Mouse (Mus musculus) limb, embryonic 11.5 days (tissue): Measurements from ENCODE around the gene Gm10401. TPM values are rescaled to one million over a fixed set of nuclear protein-coding genes. Genes with fewer than 3 reads are reported as not detected.

Source experiments
- polyA plus RNA-seq: library from polyadenylated mRNA; unstranded; fragments of >200 nt; fragmentation: Nextera tagmentation; extraction: Ambion mirVana; gene quantifications from 2 replicates; pipeline ENCODE4 v1.2.1, GENCODE M21; 2014

Gene Gm10401
- polyA plus RNA-seq, 1 experiment from 2014 or later: 36.5 TPM

Other genes starting within 250 kb of the Gm10401 start
- not detected in 2 replicates for gene 4930519G04Rik, start 244.6 kb downstream of the Gm10401 start, polyA plus RNA-seq
- gene Gm9936, start 239.6 kb downstream of the Gm10401 start, polyA plus RNA-seq: 0.07 TPM in 1 of 2 replicates, not detected in the other
- 1.6 and 1.8 TPM in 2 replicates for gene Oasl2, start 201.4 kb downstream of the Gm10401 start, polyA plus RNA-seq
- 0.54 and 0.59 TPM in 2 replicates for gene Oasl1, start 175.1 kb downstream of the Gm10401 start, polyA plus RNA-seq
- gene 2210016L21Rik, start 156.1 kb downstream of the Gm10401 start, polyA plus RNA-seq: 55.2 and 56.8 TPM in 2 replicates
- gene Hnf1a, start 127.2 kb downstream of the Gm10401 start, polyA plus RNA-seq: not detected in 2 replicates
- gene Sppl3, start 87.2 kb downstream of the Gm10401 start, polyA plus RNA-seq: 30.9 and 43.5 TPM in 2 replicates
- 41.5 and 49.3 TPM in 2 replicates for gene Acads, start 21.1 kb upstream of the Gm10401 start, polyA plus RNA-seq
- 65.3 and 65.4 TPM in 2 replicates for gene Unc119b, start 36.7 kb upstream of the Gm10401 start, polyA plus RNA-seq
- 51.5 and 58.8 TPM in 2 replicates for gene Mlec, start 59.9 kb upstream of the Gm10401 start, polyA plus RNA-seq
- gene Cabp1, start 96.1 kb upstream of the Gm10401 start, polyA plus RNA-seq: 1.2 and 1.9 TPM in 2 replicates
- 118 and 123 TPM in 2 replicates for gene Pop5, start 137.5 kb upstream of the Gm10401 start, polyA plus RNA-seq
- 77.5 and 105 TPM in 2 replicates for gene Rnf10, start 174.6 kb upstream of the Gm10401 start, polyA plus RNA-seq
- gene Coq5, start 181.4 kb upstream of the Gm10401 start, polyA plus RNA-seq: 51.4 and 54.6 TPM in 2 replicates
- 1,968 and 2,035 TPM in 2 replicates for gene Dynll1, start 202.7 kb upstream of the Gm10401 start, polyA plus RNA-seq
- gene Srsf9, start 228.9 kb upstream of the Gm10401 start, polyA plus RNA-seq: 417 and 433 TPM in 2 replicates
- 42.5 and 46.7 TPM in 2 replicates for gene Gatc, start 242.9 kb upstream of the Gm10401 start, polyA plus RNA-seq
- 59.8 and 64.4 TPM in 2 replicates for gene Triap1, start 242.9 kb upstream of the Gm10401 start, polyA plus RNA-seq